Mouse (Mus musculus) ES-E14 (cell line): Measurements from ENCODE around the gene Plcb3. TPM values are rescaled to one million over a fixed set of nuclear protein-coding genes. Genes with fewer than 3 reads are reported as not detected.

ENCODE experiments used
- DNase-seq: peaks from one replicate; pipeline ENCODE4 v3.0.0-alpha.2; 2013; ENCODE audit warnings: low read depth, low spot score
- H3K27ac ChIP-seq: 2 replicates; pipeline ENCODE4 v1.5.1; 2012; ENCODE audit warnings: low read depth, mild to moderate bottlenecking, low read length, moderate library complexity, mixed read lengths; ENCODE audit not compliant: poor library complexity, insufficient read depth, severe bottlenecking
- H3K36me3 ChIP-seq: 2 replicates; pipeline ENCODE4 v1.6.1; 2012; ENCODE audit warnings: mild to moderate bottlenecking, low read length, moderate library complexity, mixed read lengths; ENCODE audit not compliant: control insufficient read depth, poor library complexity, insufficient read depth, severe bottlenecking
- H3K4me1 ChIP-seq, 2 experiments: fragments of 150-350 bp in 1 of 2; sonication (generic) in 1 of 2; 2 replicates each; pipeline ENCODE4 v1.6.1; 2012; ENCODE audit warnings: low read length in 2 of 2, mild to moderate bottlenecking in 1 of 2, mixed read lengths in 1 of 2; ENCODE audit not compliant: control insufficient read depth in 2 of 2, insufficient read depth in 2 of 2, poor library complexity in 1 of 2
- H3K4me3 ChIP-seq, 2 experiments: fragments of 150-350 bp in 1 of 2; sonication (generic) in 1 of 2; 2 replicates each; pipeline ENCODE4 v1.5.1; 2012; ENCODE audit warnings: low read length in 2 of 2, low read depth in 1 of 2, mild to moderate bottlenecking in 1 of 2, mixed read lengths in 1 of 2; ENCODE audit not compliant: insufficient read depth in 1 of 2, poor library complexity in 1 of 2, severe bottlenecking in 1 of 2
- H3K9ac ChIP-seq: 2 replicates; pipeline ENCODE4 v1.6.1; 2012; ENCODE audit warnings: low read depth, mild to moderate bottlenecking, low read length, mixed read lengths; ENCODE audit not compliant: poor library complexity, insufficient read depth, severe bottlenecking
- H3K9me3 ChIP-seq: fragments of 150-350 bp; sonication (generic); 2 replicates; pipeline ENCODE4 v1.6.1; 2012; ENCODE audit warnings: low read depth, mild to moderate bottlenecking, low read length; ENCODE audit not compliant: control insufficient read depth, insufficient read depth
- CHD2 ChIP-seq: IDR thresholded peaks from 2 replicates; pipeline ENCODE4 v1.6.1; 2014; ENCODE audit warnings: mild to moderate bottlenecking, low read depth, low read length, inconsistent platforms
- HCFC1 ChIP-seq: IDR thresholded peaks from 2 replicates; pipeline ENCODE4 v1.6.1; 2012; ENCODE audit warnings: low read length, inconsistent platforms, borderline replicate concordance; ENCODE audit not compliant: insufficient read depth
- MAFK ChIP-seq: IDR thresholded peaks from 2 replicates; pipeline ENCODE4 v1.6.1; 2014; ENCODE audit warnings: mild to moderate bottlenecking, low read depth, low read length, inconsistent platforms; ENCODE audit not compliant: insufficient read depth
- ZC3H11A ChIP-seq: IDR thresholded peaks from 2 replicates; pipeline ENCODE4 v1.6.1; 2012; ENCODE audit warnings: low read depth, mild to moderate bottlenecking, inconsistent platforms, low read length, borderline replicate concordance
- ZNF384 ChIP-seq: IDR thresholded peaks from 2 replicates; pipeline ENCODE4 v1.6.1; 2012; ENCODE audit warnings: low read depth, low read length, inconsistent platforms
- in situ Hi-C, 2 experiments: fragments of 600-800 bp; cut with MboI; formaldehyde crosslinking; loops; one replicate each; pipeline ENCODE4 v1.15.1; 2025; ENCODE audit warnings: low sequenced_read_pairs in 2 of 2, inconsistent platforms in 1 of 2; ENCODE audit not compliant: unreplicated experiment in 2 of 2
- total RNA-seq: library from RNA; depleted of rRNA; stranded (reverse); fragments of 300-350 nt; gene quantifications from 2 replicates; pipeline ENCODE4 v1.2.3, GENCODE M21; 2012

Gene Plcb3
- total RNA-seq, 1 experiment: 42.3 TPM

- peaks cover 3 to 15% of the 10 kb centered on the region in 2 experiments for H3K4me1 ChIP-seq
- DNase-seq: no peak
- H3K36me3 ChIP-seq: no peaks in the 10 kb centered on the region
- no peak for TF ChIP-seq MAFK
- TF ChIP-seq CHD2: no peak
- TF ChIP-seq ZNF384: no peak
- no peak for TF ChIP-seq HCFC1
- TF ChIP-seq ZC3H11A: no peak
- in situ Hi-C loops: no loop called here
- no peak overlapping the region for H3K27ac ChIP-seq
- peak overlapping the region; percentile 59 for H3K9ac ChIP-seq
- H3K4me3 ChIP-seq: peak overlapping the region; percentile 28 to 46
- H3K9me3 ChIP-seq: no peaks in the 10 kb centered on the region
Measured at GRCm38 (mm10) chr19:6925611-6926329, 50.5 kb downstream of the Plcb3 start.

DNA sequence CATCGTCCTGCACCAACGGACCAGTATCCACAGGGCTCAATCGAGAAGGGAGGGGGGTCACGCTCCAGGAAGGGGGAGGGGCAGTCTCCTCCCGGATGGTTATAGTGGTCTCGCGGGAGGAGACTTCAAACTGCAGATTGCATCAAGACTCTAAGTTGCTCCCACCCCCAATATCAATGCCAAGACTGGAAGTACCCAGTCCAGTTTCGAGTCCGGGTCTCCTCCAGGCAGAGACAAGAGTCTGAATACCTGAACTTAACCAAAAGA is 51.0 kb downstream of the Plcb3 start, which contains the start of gene Catsperz:
TSS of gene Catsperz (minus strand) at position 74 of the 267 bp plus-strand sequence.
- DNase-seq: no peak
- peak within 1 kb of the TSS; percentile 42 to 46 for H3K4me3 ChIP-seq
- no peaks in the 10 kb centered on the region for H3K36me3 ChIP-seq
- no peak for TF ChIP-seq CHD2
- no peak for TF ChIP-seq HCFC1
- no peak for TF ChIP-seq ZC3H11A
- TF ChIP-seq MAFK: no peak
- TF ChIP-seq ZNF384: no peak
- peaks cover 3 to 15% of the 10 kb centered on the region in 2 experiments for H3K4me1 ChIP-seq
- peak within 1 kb of the TSS; percentile 59 for H3K9ac ChIP-seq
- H3K9me3 ChIP-seq: no peaks in the 10 kb centered on the region
- no peak within 1 kb of the TSS for H3K27ac ChIP-seq
- in situ Hi-C loops: no loop called here

- peak; percentile 61 for DNase-seq
- Histone ChIP-seq H3K9ac (peak overlapping the region; percentile 28; the same call in 1 of the 2 replicates), H3K4me3 (peak overlapping the region; percentile 35 to 42), H3K4me1 (peaks cover 3 to 19% of the 10 kb centered on the region in 2 experiments; a peak in 3 of 4 replicates), H3K9me3 (no peaks in the 10 kb centered on the region), H3K27ac (no peak overlapping the region), H3K36me3 (peaks cover 2% of the 10 kb centered on the region; the same call in 1 of the 2 replicates)
- in situ Hi-C loops: no loop called here
- TF ChIP-seq CHD2 (no peak), MAFK (no peak), ZNF384 (no peak), ZC3H11A (0 out of 2 replicates have a peak, but pooled peaks have one; percentile 15), HCFC1 (no peak)
Measured at GRCm38 (mm10) chr19:6924461-6925306, 51.6 kb downstream of the Plcb3 start.

- TF ChIP-seq ZC3H11A: no peak
- TF ChIP-seq CHD2: no peak
- TF ChIP-seq MAFK: no peak
- TF ChIP-seq ZNF384: no peak
- TF ChIP-seq HCFC1: no peak
Measured at GRCm38 (mm10) chr19:6922901-6923735, 53.2 kb downstream of the Plcb3 start.

More at GRCm38 (mm10) chr19:6922901-6923735, 53.2 kb downstream of the Plcb3 start:
- H3K36me3 ChIP-seq: peaks cover 2% of the 10 kb centered on the region; the same call in 1 of the 2 replicates
- no peak for DNase-seq
- H3K4me3 ChIP-seq: no peak overlapping the region
- H3K9me3 ChIP-seq: no peaks in the 10 kb centered on the region
- in situ Hi-C loops: no loop called here
- no peak overlapping the region for H3K9ac ChIP-seq
- H3K4me1 ChIP-seq: peaks cover 3 to 19% of the 10 kb centered on the region in 2 experiments; a peak in 3 of 4 replicates
- no peak overlapping the region for H3K27ac ChIP-seq
